ENCODE assay signal across 13 mouse cellular contexts in genomic region chr5:101441782-101442181, GRCm38 (mm10).
DNase-seq lines count a peak whose midpoint lies in the region; ATAC-seq and TF ChIP-seq lines count a peak whose summit lies in the region.
"Had no signal": no experiment of that assay in that cellular context is flagged by ENCODE, and none has a peak within 500 bp of the region (broad histone marks: within the 10 kb centered on the region; RNA-seq: fewer than 3 reads in every experiment).

No protein-coding gene starts in this region.

- H3K27ac ChIP-seq in hindbrain, postnatal 0 days: no peak overlapping the region
- no peak overlapping the region for H3K27ac ChIP-seq in hindbrain, embryonic 13.5 days
- H3K27ac ChIP-seq in midbrain, postnatal 0 days (ENCODE audit: low read depth, low read length): no peak overlapping the region
- H3K27ac ChIP-seq in midbrain, embryonic 15.5 days: no peak overlapping the region
- no peak overlapping the region for H3K27ac ChIP-seq in stomach, postnatal 0 days (replicated peaks)
- H3K27ac ChIP-seq: heart, embryonic 15.5 days; midbrain, embryonic 10.5 days; neural tube, embryonic 13.5 days had no signal

- H3K4me3 ChIP-seq in hindbrain, postnatal 0 days (ENCODE audit: low read length): no peak overlapping the region
- no peak overlapping the region for H3K4me3 ChIP-seq in hindbrain, embryonic 13.5 days
- H3K4me3 ChIP-seq in midbrain, postnatal 0 days (ENCODE audit: low read depth, low read length): no peak overlapping the region
- H3K4me3 ChIP-seq in midbrain, embryonic 15.5 days: no peak overlapping the region
- no peak overlapping the region for H3K4me3 ChIP-seq in stomach, postnatal 0 days (ENCODE audit: low read depth, low read length)
- H3K4me3 ChIP-seq: heart, embryonic 15.5 days; midbrain, embryonic 10.5 days; neural tube, embryonic 13.5 days had no signal

- TF ChIP-seq EP300 in stomach, postnatal 0 days (optimal IDR thresholded peaks at IDR 0.05): no peak

- H3K9me3 ChIP-seq in hindbrain, postnatal 0 days (ENCODE audit: low read length): no peaks in the 10 kb centered on the region
- no peaks in the 10 kb centered on the region for H3K9me3 ChIP-seq in hindbrain, embryonic 13.5 days
- no peaks in the 10 kb centered on the region for H3K9me3 ChIP-seq in midbrain, postnatal 0 days (ENCODE audit: low read length)
- H3K9me3 ChIP-seq in midbrain, embryonic 15.5 days: no peaks in the 10 kb centered on the region
- no peaks in the 10 kb centered on the region for H3K9me3 ChIP-seq in stomach, postnatal 0 days (ENCODE audit: control insufficient read depth, low read length)
- H3K9me3 ChIP-seq: heart, embryonic 15.5 days; midbrain, embryonic 10.5 days; neural tube, embryonic 13.5 days had no signal

- no peak overlapping the region for H3K4me2 ChIP-seq in hindbrain, postnatal 0 days (ENCODE audit: low read depth, low read length)
- no peak overlapping the region for H3K4me2 ChIP-seq in hindbrain, embryonic 13.5 days
- no peak overlapping the region for H3K4me2 ChIP-seq in midbrain, postnatal 0 days (ENCODE audit: low read depth, low read length, poor library complexity, severe bottlenecking)
- H3K4me2 ChIP-seq in midbrain, embryonic 15.5 days: no peak overlapping the region
- no peak overlapping the region for H3K4me2 ChIP-seq in stomach, postnatal 0 days (replicated peaks; ENCODE audit: low read depth)
- H3K4me2 ChIP-seq: heart, embryonic 15.5 days; neural tube, embryonic 13.5 days had no signal

- no peak for ATAC-seq in hindbrain, postnatal 0 days
- no peak for ATAC-seq in hindbrain, embryonic 13.5 days (ENCODE audit: low FRiP score)
- no peak for ATAC-seq in midbrain, postnatal 0 days (ENCODE audit: low FRiP score)
- no peak for ATAC-seq in midbrain, embryonic 15.5 days (replicated peaks)
- ATAC-seq in stomach, postnatal 0 days (ENCODE audit: low FRiP score, low TSS enrichment): no peak
- ATAC-seq: forebrain, embryonic 16.5 days had no signal

- peaks cover under 1% of the 10 kb centered on the region; the same call in 1 of the 2 replicates for H3K27me3 ChIP-seq in hindbrain, postnatal 0 days (ENCODE audit: insufficient read depth, low read length)
- peaks cover 69% of the 10 kb centered on the region for H3K27me3 ChIP-seq in hindbrain, embryonic 13.5 days
- H3K27me3 ChIP-seq in midbrain, postnatal 0 days (ENCODE audit: insufficient read depth, low read length): peaks cover 4% of the 10 kb centered on the region; the same call in 1 of the 2 replicates
- H3K27me3 ChIP-seq in midbrain, embryonic 15.5 days (replicated peaks): peaks cover 21% of the 10 kb centered on the region
- no peaks in the 10 kb centered on the region for H3K27me3 ChIP-seq in stomach, postnatal 0 days (ENCODE audit: control insufficient read depth, insufficient read depth, low read length)
- H3K27me3 ChIP-seq: heart, embryonic 15.5 days had no signal

- H3K9ac ChIP-seq in hindbrain, postnatal 0 days (replicated peaks; ENCODE audit: low read length): no peak overlapping the region
- no peak overlapping the region for H3K9ac ChIP-seq in hindbrain, embryonic 13.5 days
- no peak overlapping the region for H3K9ac ChIP-seq in midbrain, postnatal 0 days (replicated peaks; ENCODE audit: low read length, poor library complexity, severe bottlenecking)
- no peak overlapping the region for H3K9ac ChIP-seq in midbrain, embryonic 15.5 days
- no peak overlapping the region for H3K9ac ChIP-seq in stomach, postnatal 0 days (ENCODE audit: low read length)
- H3K9ac ChIP-seq: heart, embryonic 15.5 days; neural tube, embryonic 13.5 days had no signal

- no peaks in the 10 kb centered on the region for H3K36me3 ChIP-seq in hindbrain, postnatal 0 days (ENCODE audit: insufficient read depth, low read length)
- H3K36me3 ChIP-seq in hindbrain, embryonic 13.5 days: no peaks in the 10 kb centered on the region
- no peaks in the 10 kb centered on the region for H3K36me3 ChIP-seq in midbrain, postnatal 0 days (ENCODE audit: insufficient read depth, low read length)
- H3K36me3 ChIP-seq in midbrain, embryonic 15.5 days (replicated peaks): no peaks in the 10 kb centered on the region
- no peaks in the 10 kb centered on the region for H3K36me3 ChIP-seq in stomach, postnatal 0 days (ENCODE audit: control insufficient read depth, insufficient read depth, low read length)
- H3K36me3 ChIP-seq: heart, embryonic 15.5 days; midbrain, embryonic 10.5 days; neural tube, embryonic 13.5 days had no signal

- no peaks in the 10 kb centered on the region for H3K4me1 ChIP-seq in hindbrain, postnatal 0 days (ENCODE audit: insufficient read depth, low read length)
- no peaks in the 10 kb centered on the region for H3K4me1 ChIP-seq in hindbrain, embryonic 13.5 days (replicated peaks)
- no peaks in the 10 kb centered on the region for H3K4me1 ChIP-seq in midbrain, postnatal 0 days (ENCODE audit: insufficient read depth, low read length)
- H3K4me1 ChIP-seq in midbrain, embryonic 15.5 days: no peaks in the 10 kb centered on the region
- no peaks in the 10 kb centered on the region for H3K4me1 ChIP-seq in stomach, postnatal 0 days (replicated peaks; ENCODE audit: control insufficient read depth, insufficient read depth)
- H3K4me1 ChIP-seq: heart, embryonic 15.5 days; neural tube, embryonic 13.5 days had no signal

- peak; percentile 42 for TF ChIP-seq CTCF in hindbrain, postnatal 0 days (IDR thresholded peaks at IDR 0.05; ENCODE audit: low read depth)
- TF ChIP-seq CTCF in midbrain, postnatal 0 days (IDR thresholded peaks at IDR 0.05): peak; percentile 37; the same call in 1 of the 2 replicates
- TF ChIP-seq CTCF in stomach, postnatal 0 days (IDR thresholded peaks at IDR 0.05; ENCODE audit: low read depth): peak; percentile 46

- WGBS in hindbrain, postnatal 0 days: 68% methylated on average over 1 of the region's 1 CpGs
- 77% methylated on average over 1 of the region's 1 CpGs for WGBS in hindbrain, embryonic 13.5 days
- WGBS in midbrain, postnatal 0 days: 75% methylated on average over 1 of the region's 1 CpGs
- WGBS in midbrain, embryonic 15.5 days: 75% methylated on average over 1 of the region's 1 CpGs
- 57% methylated on average over 1 of the region's 1 CpGs for WGBS in stomach, postnatal 0 days

- peak; percentile 3 for DNase-seq in adrenal gland, postnatal 10 days
- no peak for DNase-seq in adrenal gland, postnatal 4 days (ENCODE audit: low spot score in 2 of 2)
- DNase-seq in hindbrain, postnatal 0 days (ENCODE audit: low spot score): no peak
- no peak for DNase-seq in midbrain, postnatal 0 days (ENCODE audit: low spot score)
- DNase-seq in stomach, postnatal 0 days (ENCODE audit: low spot score): no peak
- DNase-seq in right cerebral cortex, postnatal 14 days: no peak
- DNase-seq: thymus, postnatal 25 days had no signal
